Mouse (Mus musculus) heart, adult 2 months (tissue): ENCODE data around the gene Pxn. TPM values are rescaled to one million over a fixed set of nuclear protein-coding genes. Genes with fewer than 3 reads are reported as not detected.
"Not testable (repeated sequence)": the region's sequence is repeated elsewhere in the genome, so short reads cannot be mapped to it uniquely, and the experiment has no call there.

Source experiments
- DNase-seq, 2 experiments: peaks; one replicate each; pipeline ENCODE4 v3.0.0; 2021
- H3K27ac ChIP-seq: fragments of 200-600 bp; 2 replicates; pipeline ENCODE4 v1.8.1; 2022
- H3K27me3 ChIP-seq: fragments of 200-500 bp; 2 replicates; pipeline ENCODE4 v1.6.1; 2012; ENCODE audit warnings: mild to moderate bottlenecking, low read length, inconsistent platforms, mixed read lengths; ENCODE audit not compliant: control insufficient read depth, insufficient read depth
- H3K36me3 ChIP-seq: fragments of 200-500 bp; 2 replicates; pipeline ENCODE4 v1.6.1; 2012; ENCODE audit warnings: low read length, inconsistent platforms; ENCODE audit not compliant: control insufficient read depth, insufficient read depth
- H3K4me1 ChIP-seq: fragments of 200-500 bp; 2 replicates; pipeline ENCODE4 v1.6.1; 2011; ENCODE audit warnings: low read length; ENCODE audit not compliant: control insufficient read depth, insufficient read depth
- H3K4me3 ChIP-seq: fragments of 200-600 bp; 2 replicates; pipeline ENCODE4 v1.8.1; 2022
- H3K79me2 ChIP-seq: fragments of 200-500 bp; replicated peaks from 2 replicates; pipeline ENCODE4 v1.6.1; 2012; ENCODE audit warnings: mild to moderate bottlenecking, inconsistent platforms, low read length, moderate library complexity, mixed read lengths; ENCODE audit not compliant: control insufficient read depth, insufficient read depth
- H3K9ac ChIP-seq: fragments of 200-500 bp; 2 replicates; pipeline ENCODE4 v1.6.1; 2012; ENCODE audit warnings: low read depth, mild to moderate bottlenecking, control low read depth, inconsistent platforms, low read length, mixed read lengths
- CTCF ChIP-seq: fragments of 200-600 bp; IDR thresholded peaks from 2 replicates; pipeline ENCODE4 v1.8.1; 2022; ENCODE audit warnings: antibody characterized with exemption, mild to moderate bottlenecking, moderate library complexity
- EP300 ChIP-seq: fragments of 200-500 bp; IDR thresholded peaks from 2 replicates; pipeline ENCODE4 v1.6.1; 2011; ENCODE audit warnings: low read depth, low read length, control low read depth; ENCODE audit not compliant: insufficient read depth
- POLR2A ChIP-seq: fragments of 200-500 bp; IDR thresholded peaks from 2 replicates; pipeline ENCODE4 v1.6.1; 2011; ENCODE audit warnings: mild to moderate bottlenecking, low read depth, low read length, control low read depth; ENCODE audit not compliant: insufficient read depth
- WGBS: fragments of 180-500 bp; shearing (Covaris S2); methylation state at CpG from one replicate; pipeline ENCODE4 v1.1.7; 2018; 5-methylcytosine and 5-hydroxymethylcytosine counted together
- intact Hi-C: fragments of 180-260 bp; cut with DNase I; formaldehyde crosslinking; loops from one replicate; pipeline ENCODE4 v1.15.1; 2025
- polyA plus RNA-seq: library from polyadenylated mRNA; depleted of rRNA; stranded (reverse); fragments of >200 nt; gene quantifications from 2 replicates; pipeline ENCODE4 v1.2.3, GENCODE M21; 2012
- total RNA-seq, 2 experiments: library from RNA; stranded (reverse); gene quantifications; 2 replicates each; pipeline ENCODE4 v1.2.3; 2021

Gene Pxn
- total and polyA plus RNA-seq, 3 experiments: 35.9 to 51.9 (median 37.1) TPM

- H3K36me3 ChIP-seq: peaks cover 12% of the 10 kb centered on the region
- peak; percentile 61 to 77 for DNase-seq
- H3K4me3 ChIP-seq: no peak overlapping the region; the same call in 1 of the 2 replicates
- H3K9ac ChIP-seq: peak overlapping the region; percentile 34; the same call in 1 of the 2 replicates
- H3K79me2 ChIP-seq: 0 out of 2 replicates have a peak, but pooled peaks cover 2% of the 10 kb centered on the region
- H3K4me1 ChIP-seq: peaks cover 12% of the 10 kb centered on the region
- intact Hi-C loops: no loop called here
- H3K27me3 ChIP-seq: no peaks in the 10 kb centered on the region
- 20% methylated on average over 17 of the region's 17 CpGs for WGBS
- TF ChIP-seq POLR2A (peak; percentile 69), EP300 (peak; percentile 91), CTCF (no peak)
- peak overlapping the region; percentile 90 for H3K27ac ChIP-seq
Observed at GRCm38 (mm10) chr5:115572679-115573535, 66.4 kb downstream of the Pxn start.

DNA sequence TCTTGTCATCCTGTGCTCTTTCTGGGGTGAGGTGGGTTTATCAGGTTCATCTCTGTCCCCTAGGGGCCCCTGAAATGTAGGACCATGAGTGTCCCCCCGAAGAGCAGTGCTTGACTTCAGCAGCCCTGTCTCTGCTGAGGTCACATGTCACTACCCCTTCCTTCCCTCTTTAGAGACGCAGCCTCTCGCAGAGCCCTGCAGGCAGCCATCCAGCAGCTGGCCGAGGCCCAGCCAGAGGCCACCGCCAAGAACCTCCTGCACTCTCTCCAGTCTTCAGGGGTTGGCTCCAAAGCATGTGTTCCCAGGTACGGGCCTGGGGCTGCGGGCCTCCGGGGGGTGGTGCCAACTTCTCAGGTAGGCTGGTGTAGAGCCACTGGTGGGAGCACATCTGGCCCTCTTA lies 68.5 kb downstream of the Pxn start:
- H3K27ac ChIP-seq: no peak overlapping the region; the same call in 1 of the 2 replicates
- no peak overlapping the region for H3K4me3 ChIP-seq

DNA sequence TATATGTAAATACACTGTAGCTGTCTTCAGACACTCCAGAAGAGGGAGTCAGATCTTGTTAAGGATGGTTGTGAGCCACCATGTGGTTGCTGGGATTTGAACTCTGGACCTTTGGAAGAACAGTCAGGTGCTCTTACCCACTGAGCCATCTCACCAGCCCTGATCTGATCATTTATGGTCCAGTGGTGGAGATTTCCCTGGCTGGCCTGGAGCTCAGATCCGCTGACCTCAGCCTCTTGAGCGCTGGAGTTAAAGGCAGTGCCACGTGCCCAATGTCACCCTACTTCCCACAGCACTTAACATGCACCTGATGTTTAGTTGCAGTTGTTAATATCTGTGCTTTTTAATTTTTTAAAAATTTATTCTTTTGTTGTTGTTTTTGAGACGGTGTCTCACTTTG lies 71.2 kb downstream of the Pxn start:
- H3K36me3 ChIP-seq, intact Hi-C loops: not testable (repeated sequence)

More for the DNA sequence above, 68.5 kb downstream of the Pxn start:
- Histone ChIP-seq H3K9ac (no peak overlapping the region), H3K36me3 (peaks cover 12% of the 10 kb centered on the region), H3K27me3 (no peaks in the 10 kb centered on the region), H3K79me2 (0 out of 2 replicates have a peak, but pooled peaks cover 2% of the 10 kb centered on the region), H3K4me1 (peaks cover 12% of the 10 kb centered on the region)
- peak; percentile 80 to 82 for DNase-seq
- TF ChIP-seq CTCF: no peak
- TF ChIP-seq EP300: no peak
- no peak for TF ChIP-seq POLR2A
- intact Hi-C loops: no loop called here
- WGBS: 10% methylated on average over 8 of the region's 8 CpGs

DNA sequence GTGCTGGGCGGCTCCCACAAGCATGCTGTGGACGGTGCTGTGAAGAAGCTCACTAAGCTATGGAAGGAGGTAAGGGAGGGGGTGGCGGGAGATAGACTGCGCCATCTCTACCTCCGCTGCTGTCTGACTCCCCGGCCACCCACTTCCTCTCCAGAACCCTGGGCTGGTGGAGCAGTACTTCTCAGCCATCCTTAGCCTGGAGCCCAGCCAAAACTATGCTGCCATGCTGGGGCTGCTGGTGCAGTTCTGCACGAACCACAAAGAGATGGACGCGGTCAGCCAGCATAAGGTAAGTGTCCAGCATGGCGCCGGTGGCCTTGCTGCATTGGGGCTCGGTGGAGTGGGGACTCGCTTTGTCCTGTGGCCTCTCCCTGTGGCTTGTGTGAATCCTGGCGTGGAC lies 72.4 kb downstream of the Pxn start:
- peaks cover 4% of the 10 kb centered on the region for H3K4me1 ChIP-seq
- H3K27ac ChIP-seq: no peak overlapping the region
- peak in 1 of 2 experiments; percentile 17 for DNase-seq
- H3K79me2 ChIP-seq: 0 out of 2 replicates have a peak, but pooled peaks cover 2% of the 10 kb centered on the region
- 92% methylated on average over 14 of the region's 14 CpGs for WGBS
- intact Hi-C loops: no loop called here
- TF ChIP-seq EP300 (no peak), CTCF (no peak), POLR2A (no peak)
- H3K27me3 ChIP-seq: no peaks in the 10 kb centered on the region
- H3K36me3 ChIP-seq: peaks cover 6% of the 10 kb centered on the region
- H3K4me3 ChIP-seq: no peak overlapping the region
- no peak overlapping the region for H3K9ac ChIP-seq

More for the DNA sequence above, 71.2 kb downstream of the Pxn start:
- H3K4me3 ChIP-seq, H3K27ac ChIP-seq, H3K27me3 ChIP-seq, H3K79me2 ChIP-seq, DNase-seq, H3K9ac ChIP-seq, H3K4me1 ChIP-seq: not testable (repeated sequence)
- WGBS: 95% methylated on average over 4 of the region's 4 CpGs

- intact Hi-C loops: no loop called here
- Histone ChIP-seq H3K4me1 (peaks cover 2% of the 10 kb centered on the region), H3K27me3 (no peaks in the 10 kb centered on the region), H3K27ac (no peak overlapping the region), H3K9ac (no peak overlapping the region), H3K36me3 (peaks cover 3% of the 10 kb centered on the region; the same call in 1 of the 2 replicates), H3K4me3 (no peak overlapping the region), H3K79me2 (0 out of 2 replicates have a peak, but pooled peaks cover 2% of the 10 kb centered on the region)
- 84% methylated on average over 5 of the region's 5 CpGs for WGBS
- TF ChIP-seq POLR2A (no peak), EP300 (no peak), CTCF (no peak)
- no peak for DNase-seq
Observed at GRCm38 (mm10) chr5:115579363-115579762, 72.9 kb downstream of the Pxn start.
